Mouse (Mus musculus): Measurements from ENCODE around the gene Rab7b.

The Rab7b gene

GRCm38 (mm10) chr1:131737269-131737668 is 48.8 kb downstream of the Rab7b start:
- peak; percentile 69 for DNase-seq (ENCODE audit: low spot score)

GRCm38 (mm10) chr1:131738760-131739159 is 50.3 kb downstream of the Rab7b start:
- DNase-seq (ENCODE audit: low spot score), result no peak

- no peak for DNase-seq (ENCODE audit: low spot score)
Observed at GRCm38 (mm10) chr1:131739481-131740160, 51.1 kb downstream of the Rab7b start.

GRCm38 (mm10) chr1:131743868-131744464 is 55.5 kb downstream of the Rab7b start, which contains the start of gene Slc26a9:
TSS of gene Slc26a9 (plus strand) at chr1:131744022.
- no peak for DNase-seq (ENCODE audit: low spot score)

GRCm38 (mm10) chr1:131745391-131745790 is 56.9 kb downstream of the Rab7b start:
- no peak for DNase-seq (ENCODE audit: low spot score)

- DNase-seq (ENCODE audit: low spot score), result no peak
Observed at GRCm38 (mm10) chr1:131747761-131748160, 59.3 kb downstream of the Rab7b start.

- no peak for DNase-seq (ENCODE audit: low spot score)
Observed at GRCm38 (mm10) chr1:131748636-131749035, 60.1 kb downstream of the Rab7b start.

- DNase-seq (ENCODE audit: low spot score), result no peak
Observed at GRCm38 (mm10) chr1:131749706-131750545, 61.4 kb downstream of the Rab7b start.

GRCm38 (mm10) chr1:131751181-131751890 is 62.8 kb downstream of the Rab7b start:
- no peak for DNase-seq (ENCODE audit: low spot score)

GRCm38 (mm10) chr1:131751891-131752311 is 63.4 kb downstream of the Rab7b start:
- DNase-seq (ENCODE audit: low spot score), result no peak

- DNase-seq (ENCODE audit: low spot score), result no peak
Observed at GRCm38 (mm10) chr1:131754212-131754829, 65.8 kb downstream of the Rab7b start.

- DNase-seq (ENCODE audit: low spot score), result no peak
Observed at GRCm38 (mm10) chr1:131754916-131755315, 66.4 kb downstream of the Rab7b start.

- DNase-seq (ENCODE audit: low spot score), result no peak
Observed at GRCm38 (mm10) chr1:131757211-131757610, 68.7 kb downstream of the Rab7b start.

GRCm38 (mm10) chr1:131758796-131759195 is 70.3 kb downstream of the Rab7b start:
- no peak for DNase-seq (ENCODE audit: low spot score)

GRCm38 (mm10) chr1:131759667-131760427 is 71.4 kb downstream of the Rab7b start:
- no peak for DNase-seq (ENCODE audit: low spot score)

- no peak for DNase-seq (ENCODE audit: low spot score)
Observed at GRCm38 (mm10) chr1:131760428-131760820, 71.9 kb downstream of the Rab7b start.

GRCm38 (mm10) chr1:131761079-131761831 is 72.8 kb downstream of the Rab7b start:
- no peak for DNase-seq (ENCODE audit: low spot score)

- DNase-seq (ENCODE audit: low spot score), result no peak
Observed at GRCm38 (mm10) chr1:131763683-131764082, 75.2 kb downstream of the Rab7b start.

GRCm38 (mm10) chr1:131764581-131765338 is 76.3 kb downstream of the Rab7b start:
- DNase-seq (ENCODE audit: low spot score), result no peak
